Mouse (Mus musculus) forebrain, embryonic 12.5 days (tissue): ENCODE results near the gene Gm45233. TPM values are rescaled to one million over a fixed set of nuclear protein-coding genes. Genes with fewer than 3 reads are reported as not detected.
"Not testable (repeated sequence)": the region's sequence is repeated elsewhere in the genome, so short reads cannot be mapped to it uniquely, and the experiment has no call there.

ENCODE experiments used
- ATAC-seq: fragments of 200-750 bp; cut with Nextera tagmentation; 2 replicates; pipeline ENCODE4 v1.8.0; 2017; ENCODE audit warnings: moderate TSS enrichment; ENCODE audit not compliant: low FRiP score
- H3K27ac ChIP-seq: fragments of 300-500 bp; sonication (generic); 2 replicates; pipeline ENCODE4 v1.5.1; 2016; ENCODE audit warnings: mild to moderate bottlenecking
- H3K27me3 ChIP-seq: fragments of 300-500 bp; sonication (generic); 2 replicates; pipeline ENCODE4 v1.6.1; 2016; ENCODE audit warnings: mild to moderate bottlenecking
- H3K36me3 ChIP-seq: fragments of 300-500 bp; sonication (generic); replicated peaks from 2 replicates; pipeline ENCODE4 v1.6.1; 2016; ENCODE audit warnings: mild to moderate bottlenecking
- H3K4me1 ChIP-seq: fragments of 300-500 bp; sonication (generic); 2 replicates; pipeline ENCODE4 v1.6.1; 2016
- H3K4me2 ChIP-seq: fragments of 300-500 bp; sonication (generic); 2 replicates; pipeline ENCODE4 v1.6.1; 2016; ENCODE audit warnings: mild to moderate bottlenecking, moderate library complexity
- H3K4me3 ChIP-seq: fragments of 300-500 bp; sonication (generic); replicated peaks from 2 replicates; pipeline ENCODE4 v1.5.1; 2016; ENCODE audit warnings: mild to moderate bottlenecking
- H3K9ac ChIP-seq: fragments of 300-500 bp; sonication (generic); 2 replicates; pipeline ENCODE4 v1.6.1; 2016; ENCODE audit warnings: mild to moderate bottlenecking
- H3K9me3 ChIP-seq: fragments of 300-500 bp; sonication (generic); 2 replicates; pipeline ENCODE4 v1.6.1; 2016
- WGBS: fragments of 180-500 bp; shearing (Covaris S2); methylation state at CpG from one replicate; pipeline ENCODE4 v1.1.7; 2016; 5-methylcytosine and 5-hydroxymethylcytosine counted together
- polyA plus RNA-seq: library from polyadenylated mRNA; unstranded; fragments of >200 nt; fragmentation: Nextera tagmentation; extraction: Ambion mirVana; gene quantifications from 2 replicates; pipeline ENCODE4 v1.2.1, GENCODE M21; 2016

The Gm45233 gene
- polyA plus RNA-seq, result 0.47 TPM in 1 of 2 replicates, not detected in the other

- no peaks in the 10 kb centered on the region for H3K9me3 ChIP-seq
- under 1% methylated on average over 27 of the region's 27 CpGs for WGBS
- no peaks in the 10 kb centered on the region for H3K36me3 ChIP-seq
- peak; percentile 98 for ATAC-seq
- peak within 1 kb of the TSS; percentile 61 for H3K4me2 ChIP-seq
- peaks cover 19% of the 10 kb centered on the region for H3K4me1 ChIP-seq
- H3K27ac ChIP-seq, result peak within 1 kb of the TSS; percentile 63
- 0 out of 2 replicates have a peak, but pooled peaks cover 7% of the 10 kb centered on the region for H3K27me3 ChIP-seq
- peak within 1 kb of the TSS; percentile 53 for H3K4me3 ChIP-seq
- peak within 1 kb of the TSS; percentile 55 for H3K9ac ChIP-seq
Measured at GRCm38 (mm10) chr7:43443917-43444293, at the start of gene Gm45233, which contains the start of gene Etfb. Gene Gm45233, plus strand, starts transcription at chr7:43444128. Gene Etfb, plus strand, starts transcription at chr7:43444083.

- no peak for ATAC-seq
- H3K27ac ChIP-seq, result no peak overlapping the region
- H3K27me3 ChIP-seq, result no peaks in the 10 kb centered on the region
- H3K9me3 ChIP-seq, result no peaks in the 10 kb centered on the region
- WGBS, result 87% methylated on average over 2 of the region's 2 CpGs
- no peak overlapping the region for H3K4me3 ChIP-seq
- no peak overlapping the region for H3K9ac ChIP-seq
- no peaks in the 10 kb centered on the region for H3K36me3 ChIP-seq
- H3K4me1 ChIP-seq, result no peaks in the 10 kb centered on the region
- H3K4me2 ChIP-seq, result no peak overlapping the region
Measured at GRCm38 (mm10) chr7:43399501-43399900, 44.4 kb upstream of the Gm45233 start.

GRCm38 (mm10) chr7:43402718-43403117 lies 41.2 kb upstream of the Gm45233 start:
- H3K27ac ChIP-seq, result no peak overlapping the region
- no peaks in the 10 kb centered on the region for H3K36me3 ChIP-seq
- 54% methylated on average over 2 of the region's 2 CpGs for WGBS
- ATAC-seq, result no peak
- H3K27me3 ChIP-seq, result no peaks in the 10 kb centered on the region
- no peak overlapping the region for H3K4me2 ChIP-seq
- no peak overlapping the region for H3K4me3 ChIP-seq
- H3K4me1 ChIP-seq, result no peaks in the 10 kb centered on the region
- H3K9me3 ChIP-seq, result no peaks in the 10 kb centered on the region
- no peak overlapping the region for H3K9ac ChIP-seq

- Histone ChIP-seq H3K4me3 (no peak overlapping the region), H3K4me1 (no peaks in the 10 kb centered on the region), H3K9ac (no peak overlapping the region), H3K36me3 (no peaks in the 10 kb centered on the region), H3K27ac (no peak overlapping the region), H3K4me2 (no peak overlapping the region), H3K27me3 (no peaks in the 10 kb centered on the region), H3K9me3 (no peaks in the 10 kb centered on the region)
- WGBS, result 86% methylated on average over 3 of the region's 3 CpGs
- ATAC-seq, result no peak
Measured at GRCm38 (mm10) chr7:43407573-43407972, 36.4 kb upstream of the Gm45233 start.

GRCm38 (mm10) chr7:43408131-43408553 lies 35.8 kb upstream of the Gm45233 start, which contains the start of gene Siglecg:
Gene Siglecg, plus strand, starts transcription at chr7:43408204.
- ATAC-seq, result no peak
- H3K4me3 ChIP-seq, result no peak within 1 kb of the TSS
- H3K4me2 ChIP-seq, result no peak within 1 kb of the TSS
- H3K9me3 ChIP-seq, result no peaks in the 10 kb centered on the region
- no peaks in the 10 kb centered on the region for H3K4me1 ChIP-seq
- no peaks in the 10 kb centered on the region for H3K36me3 ChIP-seq
- 80% methylated on average over 4 of the region's 4 CpGs for WGBS
- H3K27me3 ChIP-seq, result no peaks in the 10 kb centered on the region
- no peak within 1 kb of the TSS for H3K27ac ChIP-seq
- H3K9ac ChIP-seq, result no peak within 1 kb of the TSS

GRCm38 (mm10) chr7:43409084-43409483 lies 34.8 kb upstream of the Gm45233 start:
- H3K27ac ChIP-seq, result no peak overlapping the region
- H3K4me3 ChIP-seq, result no peak overlapping the region
- no peaks in the 10 kb centered on the region for H3K36me3 ChIP-seq
- no peak overlapping the region for H3K4me2 ChIP-seq
- no peaks in the 10 kb centered on the region for H3K27me3 ChIP-seq
- H3K9ac ChIP-seq, result no peak overlapping the region
- WGBS, result 81% methylated on average over 3 of the region's 3 CpGs
- H3K9me3 ChIP-seq, result no peaks in the 10 kb centered on the region
- no peaks in the 10 kb centered on the region for H3K4me1 ChIP-seq
- no peak for ATAC-seq

- WGBS, result 27% methylated on average over 4 of the region's 4 CpGs
- not testable (repeated sequence) for H3K4me3 ChIP-seq, H3K36me3 ChIP-seq, H3K27ac ChIP-seq, H3K4me1 ChIP-seq, H3K27me3 ChIP-seq, H3K4me2 ChIP-seq, H3K9ac ChIP-seq, ATAC-seq, H3K9me3 ChIP-seq
Measured at GRCm38 (mm10) chr7:43411724-43412123, 32.2 kb upstream of the Gm45233 start.

GRCm38 (mm10) chr7:43417298-43417697 lies 26.6 kb upstream of the Gm45233 start:
- Histone ChIP-seq H3K4me1 (no peaks in the 10 kb centered on the region), H3K4me2 (no peak overlapping the region), H3K9me3 (peaks cover 3% of the 10 kb centered on the region; the same call in 1 of the 2 replicates), H3K4me3 (no peak overlapping the region), H3K27ac (no peak overlapping the region), H3K9ac (no peak overlapping the region), H3K27me3 (no peaks in the 10 kb centered on the region), H3K36me3 (no peaks in the 10 kb centered on the region)
- ATAC-seq, result no peak
- 87% methylated on average over 10 of the region's 10 CpGs for WGBS

GRCm38 (mm10) chr7:43422995-43423617 lies 20.8 kb upstream of the Gm45233 start:
- peak; percentile 87 for ATAC-seq
- peaks cover 5% of the 10 kb centered on the region for H3K4me1 ChIP-seq
- no peak overlapping the region for H3K4me3 ChIP-seq
- no peaks in the 10 kb centered on the region for H3K27me3 ChIP-seq
- H3K27ac ChIP-seq, result no peak overlapping the region
- WGBS, result 9% methylated on average over 11 of the region's 11 CpGs
- no peaks in the 10 kb centered on the region for H3K36me3 ChIP-seq
- H3K9me3 ChIP-seq, result no peaks in the 10 kb centered on the region
- H3K4me2 ChIP-seq, result peak overlapping the region; percentile 31; the same call in 1 of the 2 replicates
- H3K9ac ChIP-seq, result no peak overlapping the region

GRCm38 (mm10) chr7:43423991-43424625 lies 19.8 kb upstream of the Gm45233 start:
- H3K4me3 ChIP-seq, result no peak overlapping the region
- WGBS, result 57% methylated on average over 3 of the region's 3 CpGs
- no peaks in the 10 kb centered on the region for H3K9me3 ChIP-seq
- no peak overlapping the region for H3K27ac ChIP-seq
- H3K4me2 ChIP-seq, result no peak overlapping the region
- no peak for ATAC-seq
- no peak overlapping the region for H3K9ac ChIP-seq
- H3K36me3 ChIP-seq, result no peaks in the 10 kb centered on the region
- no peaks in the 10 kb centered on the region for H3K27me3 ChIP-seq
- peaks cover 5% of the 10 kb centered on the region for H3K4me1 ChIP-seq

GRCm38 (mm10) chr7:43427406-43427805 lies 16.5 kb upstream of the Gm45233 start, which contains the start of gene Lim2:
Gene Lim2, plus strand, starts transcription at chr7:43427670.
- H3K4me2 ChIP-seq, result no peak within 1 kb of the TSS
- H3K27me3 ChIP-seq, result no peaks in the 10 kb centered on the region
- WGBS, result 94% methylated on average over 8 of the region's 8 CpGs
- peaks cover 5% of the 10 kb centered on the region for H3K4me1 ChIP-seq
- no peak within 1 kb of the TSS for H3K27ac ChIP-seq
- H3K9me3 ChIP-seq, result no peaks in the 10 kb centered on the region
- H3K9ac ChIP-seq, result no peak within 1 kb of the TSS
- H3K4me3 ChIP-seq, result no peak within 1 kb of the TSS
- H3K36me3 ChIP-seq, result no peaks in the 10 kb centered on the region
- no peak for ATAC-seq

GRCm38 (mm10) chr7:43429500-43429899 lies 14.4 kb upstream of the Gm45233 start:
- Histone ChIP-seq H3K9me3 (no peaks in the 10 kb centered on the region), H3K4me2 (no peak overlapping the region), H3K27ac (no peak overlapping the region), H3K9ac (no peak overlapping the region), H3K27me3 (no peaks in the 10 kb centered on the region), H3K4me1 (no peaks in the 10 kb centered on the region), H3K36me3 (no peaks in the 10 kb centered on the region), H3K4me3 (no peak overlapping the region)
- 59% methylated on average over 4 of the region's 4 CpGs for WGBS
- ATAC-seq, result no peak

GRCm38 (mm10) chr7:43432891-43433290 lies 11.0 kb upstream of the Gm45233 start:
- H3K4me2 ChIP-seq, result no peak overlapping the region
- H3K9me3 ChIP-seq, result no peaks in the 10 kb centered on the region
- H3K4me1 ChIP-seq, result no peaks in the 10 kb centered on the region
- no peak for ATAC-seq
- H3K9ac ChIP-seq, result no peak overlapping the region
- H3K27ac ChIP-seq, result no peak overlapping the region
- H3K4me3 ChIP-seq, result no peak overlapping the region
- WGBS, result 82% methylated on average over 4 of the region's 4 CpGs
- no peaks in the 10 kb centered on the region for H3K36me3 ChIP-seq
- no peaks in the 10 kb centered on the region for H3K27me3 ChIP-seq
